Mouse (Mus musculus): ENCODE measurements around the gene Wfdc21.

- no peak for TF ChIP-seq POLR2A (IDR thresholded peaks at IDR 0.05; ENCODE audit: insufficient read depth, low read length)
- TF ChIP-seq CTCF (IDR thresholded peaks at IDR 0.05; ENCODE audit: low read depth, low read length) = no peak
Observed at GRCm38 (mm10) chr11:83799871-83800430, 53.2 kb downstream of the Wfdc21 start.

All from ES-Bruce4 (cell line).